Mouse (Mus musculus) CD8-positive naive resting alpha-beta T cell, adult 57 days (primary cell): ENCODE results near the gene Tube1. TPM values are rescaled to one million over a fixed set of nuclear protein-coding genes. Genes with fewer than 3 reads are reported as not detected.

Experiments used
- total RNA-seq: library from RNA; stranded (reverse); gene quantifications from one replicate; pipeline ENCODE4 v1.2.4, GENCODE M21; 2023

Tube1 gene
- total RNA-seq: 6.8 TPM

DNA sequence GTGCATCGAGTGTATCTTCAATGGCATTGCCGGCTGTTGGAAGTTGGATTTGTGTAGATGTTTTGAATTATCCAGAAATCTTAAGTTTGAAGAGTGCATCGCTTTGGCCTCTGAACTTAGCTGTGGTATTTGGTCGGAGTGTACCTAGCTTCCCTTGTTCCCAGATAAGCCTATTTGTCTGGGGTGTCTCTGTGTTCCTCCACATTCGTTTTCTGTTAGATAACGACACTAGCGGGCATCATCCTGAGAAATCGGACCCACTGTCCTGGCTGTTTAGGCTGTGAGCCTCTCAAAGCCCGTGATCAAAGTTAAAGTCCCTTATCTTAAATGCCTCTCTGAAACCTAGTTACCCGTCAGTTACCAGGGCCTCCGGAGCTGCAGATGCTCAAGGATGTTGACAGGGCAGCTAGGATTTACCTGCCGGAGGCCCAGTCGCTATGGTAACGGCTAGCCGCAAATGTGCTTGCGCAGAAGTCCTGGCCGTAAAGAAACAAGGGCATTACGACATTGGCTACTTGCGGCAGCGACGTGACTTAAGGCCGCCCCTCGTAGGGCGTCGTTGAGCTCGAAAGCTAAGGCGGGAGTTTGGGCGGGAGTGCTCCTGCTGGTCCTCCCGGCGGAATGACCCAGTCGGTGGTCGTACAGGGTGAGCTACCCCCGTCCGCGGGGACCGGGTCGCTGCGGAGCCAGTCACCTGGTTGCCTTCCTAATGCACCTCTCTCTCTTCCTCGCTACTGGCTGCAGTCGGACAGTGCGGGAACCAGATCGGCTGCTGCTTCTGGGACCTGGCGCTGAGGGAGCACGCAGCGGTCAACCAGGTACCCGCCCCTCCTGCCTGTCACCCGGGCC, at the start of gene Tube1, which contains the start of gene Fam229b:
Tube1 (plus strand) TSS at position 515 of the 849 bp plus-strand sequence.
Fam229b (minus strand) TSS at position 453 of the 849 bp plus-strand sequence.

DNA sequence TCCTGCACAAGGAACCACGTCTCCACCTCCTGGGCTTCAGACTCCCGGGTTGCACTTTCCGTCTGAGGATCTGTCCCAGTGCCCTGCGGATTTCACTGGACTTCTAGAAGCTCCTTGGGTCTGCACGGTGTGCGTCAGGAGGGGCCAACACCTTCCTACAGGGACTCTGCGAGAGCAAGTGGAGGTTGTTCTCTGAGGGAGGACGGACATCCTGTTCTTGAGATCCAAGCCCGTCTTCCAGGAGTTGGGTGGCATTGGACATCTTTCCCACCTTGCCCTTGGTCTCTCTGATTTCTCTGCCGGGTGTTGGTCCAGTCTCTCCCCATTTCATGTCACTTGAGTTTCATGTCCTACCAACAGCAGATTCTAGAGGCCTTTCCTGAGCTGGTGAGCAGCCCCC, 29.9 kb downstream of the Tube1 start, which contains the start of gene Ccn6:
Ccn6 (minus strand) TSS at position 101 of the 400 bp plus-strand sequence.

Other genes starting within 250 kb of the Tube1 start
- 0.09 TPM for gene Lama4, start 168.5 kb upstream of the Tube1 start, total RNA-seq
- gene Fam229b, start 62 bp upstream of the Tube1 start, total RNA-seq: not detected
- gene Ccn6, start 29.8 kb downstream of the Tube1 start, total RNA-seq: not detected
- 186 TPM for gene Fyn, start 234.9 kb downstream of the Tube1 start, total RNA-seq